Mouse (Mus musculus) lung, adult 2 months (tissue): ENCODE data around the gene Ripor3.

ENCODE experiments used
- CTCF ChIP-seq: fragments of 200-500 bp; IDR thresholded peaks from 2 replicates; pipeline ENCODE4 v1.5.1; 2011; ENCODE audit warnings: mild to moderate bottlenecking, low read length, control low read depth; ENCODE audit not compliant: insufficient read depth
- POLR2A ChIP-seq: fragments of 200-500 bp; IDR thresholded peaks from 2 replicates; pipeline ENCODE4 v1.6.1; 2011; ENCODE audit warnings: low read depth, mild to moderate bottlenecking, control low read depth, low read length, borderline replicate concordance; ENCODE audit errors: extremely low read depth

GRCm38 (mm10) chr2:167945451-167945850 is 65.0 kb downstream of the Ripor3 start:
- no peak for TF ChIP-seq POLR2A
- no peak for TF ChIP-seq CTCF
